Mouse (Mus musculus) cerebellum, adult 11-12 months (tissue): ENCODE measurements at regions not wholly inside any gene's neighbourhood (a gene's known extent, or its start where the extent isn't known, plus 50 kb on each side); places are given as distances from the start of the nearest gene placed in this dataset.

Experiments used
- DNase-seq: peaks from one replicate; pipeline ENCODE4 v3.0.0; 2022

- peak; percentile 75 for DNase-seq
These were observed 106.7 kb downstream of the Cpeb2 start for GRCm38 (mm10) chr5:43339671-43340070.

DNA sequence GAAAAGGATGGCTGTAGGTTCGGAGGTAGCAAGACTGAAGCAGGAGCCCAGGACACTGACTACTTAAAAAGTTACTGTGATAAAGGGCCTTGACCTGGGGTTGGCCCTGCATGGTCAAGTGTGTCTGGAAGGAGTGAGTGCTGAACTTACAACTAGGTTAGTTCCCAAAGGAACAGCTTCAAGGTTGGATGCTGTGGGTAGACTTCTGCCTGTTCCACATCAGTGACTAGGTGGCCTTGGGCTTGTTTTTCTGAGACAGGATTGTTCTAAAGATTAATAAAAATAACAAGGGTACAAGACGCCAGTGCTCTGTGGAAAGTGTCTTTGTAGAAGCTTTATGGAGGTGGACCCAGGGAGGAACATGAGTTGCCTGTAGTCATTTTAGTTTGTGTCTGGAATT is 108.5 kb downstream of the Cpeb2 start:
- DNase-seq = no peak

DNA sequence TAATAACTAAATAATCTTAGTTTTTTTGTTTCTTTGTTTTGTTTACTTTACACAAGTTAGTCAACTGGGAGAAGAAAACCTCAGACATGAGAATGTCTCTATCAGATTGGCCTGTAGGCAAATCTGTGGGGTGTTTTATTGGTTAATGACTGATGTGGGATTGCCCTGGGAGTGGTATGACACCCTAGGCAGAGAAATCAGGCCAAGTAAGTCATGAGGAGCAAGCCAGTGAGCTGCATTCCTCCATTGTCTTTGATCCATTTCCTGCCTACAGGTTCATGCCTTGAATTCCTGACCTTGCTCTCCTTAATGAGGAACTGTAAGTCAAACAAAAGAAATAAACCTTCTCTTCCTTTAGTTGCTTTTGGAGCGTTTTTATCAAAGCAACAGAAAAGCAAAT is 111.5 kb downstream of the Cpeb2 start:
- no peak for DNase-seq

DNA sequence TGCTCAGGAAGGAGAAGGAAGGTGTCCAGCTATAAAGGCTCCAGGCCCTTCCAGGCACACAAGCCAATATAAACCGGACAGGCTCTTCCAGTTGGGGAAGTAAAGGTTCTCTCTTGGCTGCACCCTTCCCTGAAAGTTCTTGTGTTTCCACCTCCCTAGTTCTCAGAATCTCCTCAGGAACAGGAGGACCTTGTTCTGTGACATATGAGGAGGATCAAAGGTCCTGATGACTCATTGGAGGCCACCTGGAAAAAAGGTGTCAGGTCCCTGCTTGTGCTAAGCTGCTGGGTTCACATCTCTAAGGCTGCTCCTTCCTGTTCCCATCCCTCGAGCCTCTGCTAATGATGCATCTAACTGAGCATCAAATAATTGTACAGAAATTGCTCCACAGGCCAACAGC is 118.0 kb downstream of the Cpeb2 start:
- no peak for DNase-seq

DNA sequence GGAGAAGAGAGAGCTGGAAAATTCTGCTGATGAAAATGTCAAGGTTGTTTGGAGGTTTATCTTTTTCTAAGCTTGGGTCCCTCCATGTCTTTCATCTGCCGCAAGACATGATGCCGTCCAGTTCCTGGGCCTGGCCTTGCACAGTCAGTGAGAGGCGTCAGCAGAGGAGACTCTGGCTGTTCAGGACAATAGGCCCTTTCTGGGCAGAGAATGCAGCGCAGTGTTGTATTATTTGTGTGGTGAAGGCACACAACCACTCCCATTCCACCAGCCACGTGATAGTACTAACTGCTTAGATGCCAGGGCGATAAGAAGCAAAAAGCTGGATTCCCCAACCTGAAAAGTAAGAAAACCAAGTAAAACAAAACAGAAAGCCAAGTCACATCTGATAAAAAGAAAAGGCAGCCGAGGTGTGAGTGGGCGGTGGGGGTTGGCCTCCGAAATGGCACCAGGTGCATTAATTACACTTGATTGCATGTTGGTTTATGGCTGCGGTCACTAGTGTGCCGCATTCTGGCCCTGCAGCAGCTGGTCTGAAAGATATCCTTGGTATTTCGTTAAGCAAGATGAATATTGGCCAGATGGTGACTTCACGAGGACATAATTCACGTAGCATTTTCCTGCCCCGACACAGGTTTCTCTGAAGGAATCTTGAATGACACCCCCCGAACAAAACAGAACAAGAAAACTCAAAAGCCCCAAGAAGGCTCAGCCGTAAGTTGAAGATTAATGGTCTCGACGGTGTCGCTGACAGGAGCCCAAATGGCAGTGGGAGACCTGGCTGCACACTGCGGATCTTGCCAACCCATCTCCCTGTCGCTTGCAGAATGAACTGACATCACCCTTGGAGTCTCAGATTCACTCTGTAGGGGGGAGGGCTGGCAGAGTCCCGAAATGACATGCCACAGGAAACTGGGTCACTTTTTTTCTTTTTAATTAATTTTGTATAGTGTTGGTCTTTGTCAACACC is 120.3 kb downstream of the Cpeb2 start:
- DNase-seq = peak; percentile 88

GRCm38 (mm10) chr5:43354351-43354942 is 121.5 kb downstream of the Cpeb2 start:
- DNase-seq = no peak

DNA sequence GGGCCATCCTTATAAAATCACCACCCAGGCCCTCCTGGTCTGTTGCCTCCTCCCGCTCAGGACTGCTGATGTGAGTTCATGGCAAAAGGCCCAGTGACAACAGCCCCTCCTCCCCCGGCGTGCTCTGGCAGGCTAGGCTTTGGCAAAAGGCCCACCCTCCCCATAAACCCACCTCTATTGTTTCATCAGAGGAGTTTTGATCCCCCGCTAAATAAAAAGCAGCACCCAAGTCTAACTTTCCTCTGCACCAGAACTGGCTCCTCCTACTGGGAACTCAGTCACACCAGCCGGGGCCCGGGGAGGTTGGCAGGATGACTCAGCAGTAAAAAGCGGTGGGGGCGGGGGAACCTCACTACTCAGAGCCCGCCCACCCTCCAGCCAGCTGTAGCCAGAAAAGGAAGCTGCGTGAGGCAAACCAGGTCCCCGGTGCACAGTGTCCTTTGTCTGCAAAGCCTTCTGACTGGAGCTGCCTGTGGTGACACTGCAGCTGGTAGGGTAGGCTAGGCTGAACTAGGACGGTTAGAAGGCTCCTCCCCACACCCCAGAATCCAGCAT is 122.1 kb downstream of the Cpeb2 start:
- DNase-seq = peak; percentile 60

DNA sequence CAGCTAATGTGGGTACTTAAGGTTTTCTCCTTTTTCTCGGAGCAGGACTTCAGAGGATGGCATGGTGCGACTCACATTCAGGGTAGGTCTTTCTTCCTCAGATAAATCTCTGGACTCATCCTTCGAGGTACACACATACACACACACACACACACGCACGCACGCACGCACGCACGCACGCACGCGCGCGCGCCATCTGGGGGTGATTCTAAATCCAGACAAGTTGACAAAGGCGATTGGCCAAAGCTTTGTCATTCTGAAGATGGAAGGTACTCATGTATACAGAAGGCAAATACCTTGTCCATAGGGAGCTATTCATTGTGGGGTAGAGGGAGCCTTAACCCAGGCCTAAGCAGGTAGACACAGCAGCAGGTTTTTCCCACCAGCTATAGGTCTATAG is 122.9 kb downstream of the Cpeb2 start:
- DNase-seq = no peak

DNA sequence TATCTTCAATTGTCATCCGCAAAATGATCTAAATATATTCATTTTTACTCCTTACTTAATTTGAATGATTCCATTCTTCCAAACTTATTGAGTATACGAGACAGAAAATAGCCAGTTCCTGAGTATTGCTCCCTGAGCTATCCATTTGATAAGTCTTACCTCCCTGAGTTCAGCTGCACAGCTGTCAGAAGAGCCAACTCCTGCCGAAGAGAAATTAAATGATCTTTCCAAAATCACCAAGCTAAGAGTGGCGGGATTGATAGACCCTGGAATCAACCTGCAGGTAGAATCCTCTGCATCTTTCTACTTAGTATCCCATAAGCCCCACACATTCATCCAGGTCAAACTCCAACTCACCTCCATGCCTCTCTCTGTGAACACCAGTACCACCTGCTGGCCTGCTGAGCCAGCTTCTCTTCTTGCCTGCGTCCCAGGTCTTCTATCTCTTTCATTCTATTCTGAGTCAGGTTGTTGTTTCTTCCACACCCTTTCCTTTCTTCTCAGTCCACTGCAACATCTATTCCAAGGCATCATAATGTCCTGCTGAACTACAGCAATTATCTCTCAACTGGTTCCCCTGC is 124.2 kb downstream of the Cpeb2 start:
- DNase-seq = no peak

- DNase-seq = no peak
These were observed 124.9 kb downstream of the Cpeb2 start for GRCm38 (mm10) chr5:43357901-43358300.

GRCm38 (mm10) chr5:43358928-43359765 is 126.2 kb downstream of the Cpeb2 start:
- DNase-seq = no peak

DNA sequence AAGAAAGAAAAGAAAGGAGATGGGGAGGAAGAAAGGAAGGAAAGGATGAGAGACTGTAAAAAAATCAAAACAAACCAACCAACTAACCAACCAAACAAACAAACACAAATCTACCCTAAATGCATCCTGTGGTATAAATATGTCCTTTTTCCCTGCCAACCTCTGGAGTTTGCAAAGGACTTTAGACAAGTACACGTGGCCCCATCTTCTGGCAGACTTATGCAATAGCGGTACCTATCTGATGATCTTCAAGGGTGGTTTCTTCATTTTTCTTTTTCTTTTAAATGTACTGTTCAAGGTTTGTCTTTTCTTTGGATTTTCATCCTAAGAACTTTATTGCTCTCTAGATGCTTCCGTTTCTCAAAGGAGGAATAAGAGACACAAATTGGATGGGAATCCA is 127.3 kb downstream of the Cpeb2 start:
- DNase-seq = no peak

DNA sequence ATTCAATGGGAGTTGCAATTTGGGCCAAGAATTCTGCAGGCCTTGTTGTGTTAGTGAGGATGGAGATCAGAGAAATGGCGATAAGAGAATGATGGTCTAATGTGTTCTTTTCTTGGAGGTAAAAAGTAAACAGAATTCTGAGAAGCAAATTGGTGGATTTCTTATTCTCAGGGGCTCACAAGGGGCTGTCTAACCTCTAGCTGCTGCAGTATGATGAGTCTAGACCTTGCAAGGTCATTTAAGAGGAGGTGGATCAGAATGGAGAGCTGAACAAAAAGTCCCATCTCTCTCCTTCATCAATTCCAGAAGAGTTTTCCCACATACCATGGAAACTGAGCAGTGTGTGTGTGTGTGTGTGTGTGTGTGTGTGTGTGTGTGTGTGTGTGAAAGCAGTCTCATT is 128.1 kb downstream of the Cpeb2 start:
- no peak for DNase-seq

GRCm38 (mm10) chr5:43372385-43372784 is 139.4 kb downstream of the Cpeb2 start:
- DNase-seq = no peak

DNA sequence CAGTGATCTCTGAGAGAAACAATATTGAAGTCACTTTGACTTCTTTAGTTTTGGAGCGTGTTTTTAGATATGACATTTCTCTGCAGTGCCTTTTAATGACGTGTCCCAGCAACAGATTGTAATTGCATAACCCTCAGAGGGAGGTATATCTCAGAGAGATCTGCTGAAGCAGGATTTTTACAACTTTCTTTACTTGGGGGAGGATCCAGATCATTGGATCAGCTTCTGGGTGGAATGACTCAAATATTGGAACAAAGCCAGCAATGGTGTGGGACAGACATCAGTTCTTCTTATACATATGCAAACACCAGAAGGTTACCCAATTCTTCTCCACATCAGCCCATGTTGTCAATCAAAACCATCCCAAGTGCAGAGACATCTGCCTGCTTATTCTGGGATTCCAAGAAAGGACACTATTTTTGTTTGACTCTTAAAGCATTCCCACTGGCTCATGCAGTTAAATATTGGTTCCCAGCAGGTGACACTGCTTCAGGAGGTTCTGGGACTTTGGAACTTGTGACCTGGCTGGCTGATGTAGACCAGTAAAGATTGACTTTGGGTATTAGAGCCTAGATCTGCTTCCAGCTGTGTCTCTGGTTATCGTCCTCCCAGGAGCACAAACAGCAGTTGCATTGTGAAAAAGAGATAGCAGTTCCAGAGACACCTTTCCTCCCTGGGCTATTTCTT is 130.5 kb upstream of the C1qtnf7 start:
- no peak for DNase-seq

- DNase-seq = no peak
These were observed 124.3 kb upstream of the C1qtnf7 start for GRCm38 (mm10) chr5:43390997-43391396.

GRCm38 (mm10) chr5:43391412-43392029 is 123.8 kb upstream of the C1qtnf7 start:
- DNase-seq = peak; percentile 49

DNA sequence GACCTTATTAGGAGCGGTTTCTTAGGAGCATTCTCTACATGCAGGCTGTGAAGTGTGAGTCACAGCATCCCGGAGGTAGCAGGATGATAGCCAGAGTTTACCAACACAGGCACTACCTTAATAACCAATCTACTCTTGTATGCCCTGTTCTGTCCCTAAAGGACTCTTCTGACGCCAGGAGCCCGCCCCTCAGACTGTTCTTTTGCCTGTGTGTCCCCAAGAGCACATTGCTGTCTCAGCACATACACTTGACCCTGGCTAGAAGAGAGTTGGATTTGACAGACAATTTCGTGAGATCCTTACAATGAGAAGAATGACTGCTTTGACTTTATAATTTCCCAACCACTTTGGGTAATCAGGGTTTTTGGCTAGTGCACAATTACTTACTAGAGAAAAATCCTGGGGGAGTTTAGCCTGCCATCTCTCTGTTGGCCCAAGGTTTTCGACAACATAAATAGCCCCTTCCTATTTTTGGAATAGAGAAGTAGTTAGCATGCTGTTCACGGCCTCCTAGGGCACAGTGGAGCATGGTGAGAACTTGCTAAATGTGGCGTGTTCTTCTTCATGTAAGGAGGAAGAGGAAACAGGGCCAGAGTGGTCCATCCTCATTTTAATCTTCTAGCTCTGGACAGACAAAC is 122.3 kb upstream of the C1qtnf7 start:
- no peak for DNase-seq

DNA sequence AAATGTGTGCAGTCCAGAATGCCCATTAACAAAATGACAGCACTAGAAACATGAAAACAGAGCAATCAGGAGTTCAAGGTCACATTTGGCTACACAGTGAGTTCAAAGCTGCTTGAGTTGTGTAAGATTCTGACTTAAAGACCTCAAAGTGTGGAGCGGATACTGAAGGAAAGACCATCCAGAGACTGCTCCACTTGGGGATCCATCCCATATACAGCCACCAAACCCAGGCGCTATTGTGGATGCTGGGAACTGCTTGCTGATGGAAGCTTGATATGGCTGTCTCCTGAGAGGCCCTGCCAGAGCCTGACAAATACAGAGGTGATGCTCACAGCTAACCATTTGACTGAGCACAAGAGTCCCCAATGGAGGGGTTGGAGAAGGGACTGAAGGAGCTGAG is 98.1 kb upstream of the C1qtnf7 start:
- DNase-seq = no peak

GRCm38 (mm10) chr5:43422815-43423687 is 92.3 kb upstream of the C1qtnf7 start:
- peak; percentile 18 for DNase-seq
